ENCODE assay signal across 22 mouse cellular contexts in the genomic region with DNA sequence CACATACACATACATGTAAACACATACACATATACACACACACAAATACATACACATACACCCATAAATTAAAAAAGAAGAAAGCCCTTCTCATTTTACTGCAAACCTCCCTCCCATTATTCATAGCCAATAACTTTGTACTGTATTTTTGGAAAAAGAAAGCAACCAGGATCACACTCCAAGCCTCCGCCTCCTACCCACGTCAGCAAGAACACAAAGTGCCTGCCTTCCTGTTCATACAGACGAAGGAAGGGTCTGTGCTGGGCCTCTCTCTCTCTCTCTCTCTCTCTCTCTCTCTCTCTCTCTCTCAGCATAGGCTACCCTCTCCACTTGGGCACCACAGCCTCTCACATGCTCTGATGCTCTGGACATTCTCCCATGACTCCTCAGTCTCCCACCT.
DNase-seq lines count a peak whose midpoint lies in the region; TF ChIP-seq lines count a peak whose summit lies in the region.
"Had no signal": no experiment of that assay in that cellular context is flagged by ENCODE, and none has a peak within 500 bp of the region (broad histone marks: within the 10 kb centered on the region; RNA-seq: fewer than 3 reads in every experiment).

No protein-coding gene starts in this region.

- WGBS in olfactory bulb, adult 2 months: 31% methylated on average over 3 of the region's 3 CpGs

- peaks cover 9% of the 10 kb centered on the region for H3K4me1 ChIP-seq in olfactory bulb, adult 2 months (ENCODE audit: control insufficient read depth, insufficient read depth, low read length)
- H3K4me1 ChIP-seq: forebrain, embryonic 10.5 days; forebrain, embryonic 13.5 days; heart, embryonic 12.5 days; heart, embryonic 15.5 days; hindbrain, embryonic 10.5 days; hindbrain, embryonic 13.5 days had no signal

- no peak overlapping the region for H3K4me3 ChIP-seq in olfactory bulb, adult 2 months (ENCODE audit: insufficient read depth, low read depth, low read length)
- H3K4me3 ChIP-seq: forebrain, embryonic 10.5 days; forebrain, embryonic 13.5 days; heart, embryonic 12.5 days; heart, embryonic 15.5 days; hindbrain, embryonic 10.5 days; hindbrain, embryonic 13.5 days had no signal

- no peak for TF ChIP-seq POLR2A in olfactory bulb, adult 2 months (IDR thresholded peaks at IDR 0.05; ENCODE audit: insufficient read depth, low read depth, low read length)

- peak; percentile 39 to 43 for DNase-seq in left cerebral cortex, adult 18-20 months (ENCODE audit: low spot score in 2 of 2)
- DNase-seq in left cerebral cortex, adult 9 months (ENCODE audit: low spot score in 2 of 2): no peak
- peak; percentile 63 for DNase-seq in right cerebral cortex, adult 18-20 months
- DNase-seq in right cerebral cortex, postnatal 10 days (ENCODE audit: low spot score in 2 of 2): no peak
- no peak for DNase-seq in kidney, adult 11 months
- DNase-seq: adrenal gland, adult 2 months; adrenal gland, postnatal 14 days; cerebellum, adult 2 months; cerebellum, adult 9-11 months; cerebellum, postnatal 25 days; embryo, embryonic 11 days; gastrocnemius, postnatal 25 days; heart, adult 18-20 months; heart, postnatal 10 days; heart, postnatal 36 days had no signal

- H3K27ac ChIP-seq in olfactory bulb, adult 2 months (ENCODE audit: insufficient read depth, low read depth, low read length): peak overlapping the region; percentile 72
- H3K27ac ChIP-seq: forebrain, embryonic 10.5 days; forebrain, embryonic 13.5 days; heart, embryonic 15.5 days; hindbrain, embryonic 10.5 days; hindbrain, embryonic 13.5 days had no signal

- no peak for TF ChIP-seq CTCF in olfactory bulb, adult 2 months (IDR thresholded peaks at IDR 0.05; ENCODE audit: insufficient read depth, low read depth, low read length)

Comparison
In these comparisons a context has a peak if more than half of its experiments do, and no peak if none do; other contexts are left out.
1. DNase-seq: peak in left cerebral cortex, adult 18-20 months (2 of 2) and right cerebral cortex, adult 18-20 months (single experiment); none in left cerebral cortex, adult 9 months (0 of 2), right cerebral cortex, postnatal 10 days (0 of 2) and kidney, adult 11 months (single experiment).